Mouse (Mus musculus): Measurements from ENCODE around the gene Stat5b.

GRCm38 (mm10) chr11:100824496-100824895 is 26.0 kb downstream of the Stat5b start:
- TF ChIP-seq CTCF (IDR thresholded peaks at IDR 0.05; ENCODE audit: borderline replicate concordance, insufficient read depth, low read length) (no peak), POLR2A (IDR thresholded peaks at IDR 0.05; ENCODE audit: low read depth, low read length) (no peak)
